Mouse (Mus musculus): Measurements from ENCODE around the gene Herc1.

DNA sequence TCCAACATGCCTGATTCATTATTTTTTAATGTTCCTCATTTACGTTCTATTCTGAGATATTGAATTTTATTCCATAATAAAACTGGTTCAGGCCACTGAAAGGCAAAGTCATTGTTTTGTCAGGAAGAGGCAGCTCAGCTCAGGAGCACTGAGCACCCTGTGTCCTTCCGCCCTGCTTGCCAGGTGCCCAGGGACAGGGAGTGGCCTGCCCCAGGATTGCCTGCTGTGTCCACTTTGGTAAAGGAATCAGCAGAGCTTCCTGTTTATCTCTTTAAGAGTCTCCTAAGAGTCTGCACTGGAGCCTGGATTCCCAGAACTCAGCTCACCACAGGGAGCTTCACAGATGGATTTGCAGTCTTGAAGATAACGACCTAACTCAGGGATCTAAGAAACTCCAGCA lies 38.8 kb upstream of the Herc1 start:
- TF ChIP-seq EP300 (IDR thresholded peaks at IDR 0.05; ENCODE audit: low read depth) (no peak), CTCF (IDR thresholded peaks at IDR 0.05; ENCODE audit: low read depth) (no peak)

Data from heart, postnatal 0 days (tissue).